Mouse (Mus musculus) ES-Bruce4 (cell line): Measurements from ENCODE around the gene Omd. TPM values are rescaled to one million over a fixed set of nuclear protein-coding genes. Genes with fewer than 3 reads are reported as not detected.
"Not testable (repeated sequence)": the region's sequence is repeated elsewhere in the genome, so short reads cannot be mapped to it uniquely, and the experiment has no call there.

Source experiments
- H3K27ac ChIP-seq: 2 replicates; pipeline ENCODE4 v1.5.1; 2012; ENCODE audit warnings: low read length, inconsistent platforms; ENCODE audit not compliant: insufficient read depth
- H3K27me3 ChIP-seq: 2 replicates; pipeline ENCODE4 v1.6.1; 2012; ENCODE audit warnings: mild to moderate bottlenecking, low read length, inconsistent platforms; ENCODE audit not compliant: control insufficient read depth, poor library complexity, insufficient read depth, severe bottlenecking
- H3K36me3 ChIP-seq: 2 replicates; pipeline ENCODE4 v1.6.1; 2012; ENCODE audit warnings: inconsistent platforms, mild to moderate bottlenecking, low read length, moderate library complexity; ENCODE audit not compliant: control insufficient read depth, poor library complexity, insufficient read depth, severe bottlenecking
- H3K4me1 ChIP-seq: one replicate; pipeline ENCODE4 v1.8.1; 2011; ENCODE audit warnings: low read length; ENCODE audit not compliant: control insufficient read depth, insufficient read depth
- H3K4me3 ChIP-seq: 2 replicates; pipeline ENCODE4 v1.5.1; 2011; ENCODE audit warnings: low read depth, mild to moderate bottlenecking, low read length
- H3K9ac ChIP-seq: 2 replicates; pipeline ENCODE4 v1.6.1; 2012; ENCODE audit warnings: low read depth, mild to moderate bottlenecking, inconsistent platforms; ENCODE audit not compliant: poor library complexity, severe bottlenecking
- H3K9me3 ChIP-seq: replicated peaks from 2 replicates; pipeline ENCODE4 v1.6.1; 2012; ENCODE audit warnings: mild to moderate bottlenecking, low read length, inconsistent platforms; ENCODE audit not compliant: control insufficient read depth, poor library complexity, insufficient read depth, severe bottlenecking
- CTCF ChIP-seq: IDR thresholded peaks from one replicate; pipeline ENCODE4 v1.8.1; 2011; ENCODE audit warnings: low read depth, low read length
- EP300 ChIP-seq: IDR thresholded peaks from 2 replicates; pipeline ENCODE4 v1.6.1; 2011; ENCODE audit warnings: low read depth, low read length; ENCODE audit not compliant: insufficient read depth
- POLR2A ChIP-seq: IDR thresholded peaks from one replicate; pipeline ENCODE4 v1.8.1; 2011; ENCODE audit warnings: low read length; ENCODE audit not compliant: insufficient read depth
- polyA plus RNA-seq: library from polyadenylated mRNA; stranded (reverse); fragments of >200 nt; gene quantifications from 2 replicates; pipeline ENCODE4 v1.2.4, GENCODE M21; 2011; ENCODE audit warnings: low read depth; ENCODE audit not compliant: missing spikeins, insufficient read depth, insufficient read length

Omd gene
- polyA plus RNA-seq, 1 experiment: not detected

DNA sequence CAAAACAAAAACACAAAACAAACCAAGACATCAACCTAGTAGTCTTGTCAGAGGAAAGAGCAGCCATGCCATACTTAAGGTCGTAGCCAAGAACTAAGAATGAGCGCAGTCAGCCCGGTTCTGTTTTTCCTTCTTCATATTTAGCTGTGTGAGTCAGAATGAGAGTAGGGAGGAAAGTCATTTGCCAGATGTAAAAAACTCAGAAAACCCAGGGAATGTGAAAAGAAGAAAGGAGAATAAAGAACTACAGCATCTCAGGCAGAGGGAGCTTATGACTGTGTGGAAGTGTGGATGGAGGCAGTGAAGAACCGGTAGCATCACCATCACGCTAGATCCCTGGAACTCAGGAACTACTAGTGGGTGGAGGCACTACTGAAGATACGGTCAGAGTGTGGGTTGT is 3.8 kb downstream of the Omd start:
- Histone ChIP-seq H3K4me1 (no peaks in the 10 kb centered on the region), H3K27me3 (no peaks in the 10 kb centered on the region), H3K36me3 (no peaks in the 10 kb centered on the region), H3K27ac (no peak overlapping the region), H3K9ac (no peak overlapping the region), H3K4me3 (no peak overlapping the region), H3K9me3 (no peaks in the 10 kb centered on the region)
- TF ChIP-seq EP300 (no peak), CTCF (no peak), POLR2A (no peak)

DNA sequence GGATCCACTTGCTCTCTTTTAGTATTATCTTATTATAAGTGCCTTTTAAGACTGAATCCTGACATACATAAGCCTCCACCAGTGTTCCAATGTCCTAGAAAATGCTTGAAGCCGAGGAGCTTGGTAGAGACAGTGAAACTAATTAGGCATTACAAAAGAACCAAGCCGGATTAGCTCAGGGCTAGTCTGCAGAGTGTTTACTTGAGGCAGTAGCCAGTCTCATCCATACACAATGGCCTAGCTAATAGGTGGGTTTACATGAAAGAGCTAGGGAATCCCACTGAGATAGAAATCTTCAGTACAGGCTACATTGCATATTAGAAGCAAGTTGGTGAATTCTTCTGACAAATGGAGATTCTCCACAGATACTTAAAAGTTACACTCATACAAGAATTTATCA is 20.3 kb downstream of the Omd start:
- H3K4me3 ChIP-seq, H3K27ac ChIP-seq, H3K9ac ChIP-seq, H3K4me1 ChIP-seq, H3K36me3 ChIP-seq, H3K27me3 ChIP-seq: not testable (repeated sequence)
- peaks cover 50% of the 10 kb centered on the region for H3K9me3 ChIP-seq

DNA sequence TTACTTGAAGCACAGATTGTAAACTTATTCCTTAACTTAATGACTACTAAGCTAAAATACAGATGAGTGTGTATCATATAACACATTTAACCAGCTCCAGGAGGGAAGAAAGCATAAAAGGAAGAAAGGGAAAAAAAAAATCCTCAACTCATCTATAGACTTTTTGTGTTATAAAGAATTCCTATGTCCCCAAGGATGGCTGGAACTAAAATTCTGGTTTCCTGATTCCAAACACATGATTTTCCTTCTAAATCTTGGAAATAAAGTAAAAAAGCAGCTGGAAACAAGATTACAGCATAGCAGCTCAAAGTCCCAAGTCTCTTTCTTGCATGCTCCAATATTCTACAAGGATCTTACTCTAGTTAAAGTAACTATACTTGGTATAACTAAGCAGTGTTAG is 21.3 kb downstream of the Omd start:
- H3K27ac ChIP-seq: no peak overlapping the region
- no peak for TF ChIP-seq POLR2A
- no peak for TF ChIP-seq EP300
- no peak for TF ChIP-seq CTCF
- no peaks in the 10 kb centered on the region for H3K4me1 ChIP-seq
- H3K9ac ChIP-seq: no peak overlapping the region
- no peaks in the 10 kb centered on the region for H3K27me3 ChIP-seq
- peaks cover 47% of the 10 kb centered on the region for H3K9me3 ChIP-seq
- no peak overlapping the region for H3K4me3 ChIP-seq
- H3K36me3 ChIP-seq: no peaks in the 10 kb centered on the region; the same call in 1 of the 2 replicates

- Histone ChIP-seq H3K36me3 (no peaks in the 10 kb centered on the region; the same call in 1 of the 2 replicates), H3K9ac (no peak within 1 kb of the TSS), H3K27ac (no peak within 1 kb of the TSS), H3K4me1 (no peaks in the 10 kb centered on the region), H3K4me3 (no peak within 1 kb of the TSS), H3K27me3 (no peaks in the 10 kb centered on the region), H3K9me3 (peaks cover 26% of the 10 kb centered on the region)
- TF ChIP-seq EP300 (no peak), CTCF (no peak), POLR2A (no peak)
These were observed 25.5 kb downstream of the Omd start, which contains the start of gene Ogn for GRCm38 (mm10) chr13:49607714-49608113. Ogn (plus strand) TSS chr13:49608046.

GRCm38 (mm10) chr13:49608589-49609322 is 26.5 kb downstream of the Omd start:
- Histone ChIP-seq H3K9me3 (peaks cover 22% of the 10 kb centered on the region), H3K36me3 (no peaks in the 10 kb centered on the region; the same call in 1 of the 2 replicates), H3K4me1 (no peaks in the 10 kb centered on the region), H3K4me3 (no peak overlapping the region), H3K9ac (no peak overlapping the region), H3K27ac (no peak overlapping the region), H3K27me3 (no peaks in the 10 kb centered on the region)
- TF ChIP-seq POLR2A (no peak), CTCF (no peak), EP300 (no peak)

DNA sequence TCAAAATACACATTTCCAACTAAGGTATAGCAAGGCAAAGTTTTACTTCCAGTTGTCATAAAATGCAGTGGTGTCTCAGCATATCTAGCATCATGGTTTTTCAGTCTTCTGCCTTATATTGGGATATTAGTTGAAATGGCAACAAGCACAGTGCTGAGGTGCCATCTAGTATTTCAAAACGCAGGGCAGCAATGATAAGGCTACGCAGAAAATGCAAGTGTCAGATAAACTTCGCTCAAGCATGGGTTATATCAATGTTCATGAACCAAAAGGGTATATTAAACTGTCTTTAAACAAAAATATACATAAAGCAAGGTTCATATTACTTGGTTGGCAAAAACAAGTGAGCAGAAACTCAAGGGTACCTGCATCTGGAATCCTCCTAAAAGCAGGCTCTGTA is 34.8 kb downstream of the Omd start:
- TF ChIP-seq CTCF (no peak), EP300 (no peak)
- H3K9ac ChIP-seq: no peak overlapping the region
- H3K27me3 ChIP-seq: no peaks in the 10 kb centered on the region
- no peaks in the 10 kb centered on the region for H3K9me3 ChIP-seq
- no peaks in the 10 kb centered on the region for H3K4me1 ChIP-seq
- H3K27ac ChIP-seq: no peak overlapping the region
- H3K36me3 ChIP-seq: no peaks in the 10 kb centered on the region
- H3K4me3 ChIP-seq: no peak overlapping the region
